Mouse (Mus musculus) CH12.LX (cell line): Measurements from ENCODE around the gene Fam168a. TPM values are rescaled to one million over a fixed set of nuclear protein-coding genes. Genes with fewer than 3 reads are reported as not detected.
A peak's percentile ranks its signal among the peaks of the same experiment; 100 is the strongest.

Experiments used
- DNase-seq: peaks from one replicate; pipeline ENCODE4 v3.0.0-alpha.2; 2013; ENCODE audit errors: extremely low read depth
- H3K27ac ChIP-seq: 2 replicates; pipeline ENCODE4 v1.5.1; 2012; ENCODE audit warnings: low read depth, mild to moderate bottlenecking, control low read depth, moderate library complexity; ENCODE audit not compliant: insufficient read depth
- H3K27me3 ChIP-seq: replicated peaks from 2 replicates; pipeline ENCODE3; 2012; ENCODE audit warnings: inconsistent platforms
- H3K36me3 ChIP-seq, 2 experiments: replicated peaks in 1 of 2; 2 replicates each; pipeline versions ENCODE3 to v1.6.1; 2012; ENCODE audit warnings: inconsistent platforms in 1 of 2, low read length in 1 of 2, mild to moderate bottlenecking in 1 of 2, mixed read lengths in 1 of 2, moderate library complexity in 1 of 2; ENCODE audit not compliant: control insufficient read depth in 1 of 2, insufficient read depth in 1 of 2
- H3K4me1 ChIP-seq, 2 experiments: 2 replicates each; pipeline ENCODE4 v1.6.1; 2012; ENCODE audit warnings: inconsistent platforms in 1 of 2, moderate library complexity in 1 of 2; ENCODE audit not compliant: insufficient read depth in 2 of 2, control insufficient read depth in 1 of 2
- H3K4me2 ChIP-seq: 2 replicates; pipeline ENCODE4 v1.6.1; 2012; ENCODE audit warnings: low read depth, mild to moderate bottlenecking, control low read depth; ENCODE audit not compliant: poor library complexity, insufficient read depth, severe bottlenecking
- H3K4me3 ChIP-seq, 3 experiments: fragments of 150-350 bp in 1 of 3; sonication (generic) in 1 of 3; replicated peaks in 1 of 3; 2 replicates each; pipeline versions ENCODE3 to v1.5.1; 2011 to 2012; ENCODE audit warnings: low read depth in 2 of 3, low read length in 2 of 3, mild to moderate bottlenecking in 2 of 3, moderate library complexity in 2 of 3, control low read depth in 1 of 3, improper control_type of control experiment in 1 of 3, inconsistent platforms in 1 of 3, mixed read lengths in 1 of 3; ENCODE audit not compliant: poor library complexity in 1 of 3
- H3K79me2 ChIP-seq: replicated peaks from 2 replicates; pipeline ENCODE4 v1.6.1; 2012; ENCODE audit warnings: mild to moderate bottlenecking, moderate library complexity; ENCODE audit not compliant: control insufficient read depth, poor library complexity, insufficient read depth, severe bottlenecking; ENCODE audit errors: extremely low read depth
- H3K9ac ChIP-seq: 2 replicates; pipeline ENCODE4 v1.6.1; 2012; ENCODE audit warnings: low read depth, mild to moderate bottlenecking, control low read depth, moderate library complexity; ENCODE audit not compliant: insufficient read depth
- H3K9me3 ChIP-seq: replicated peaks from 2 replicates; pipeline ENCODE3; 2012; ENCODE audit warnings: low read length, inconsistent platforms, mixed read lengths
- CHD1 ChIP-seq: IDR thresholded peaks from 2 replicates; pipeline ENCODE4 v1.6.1; 2012; ENCODE audit warnings: low read depth, low read length, improper control_type of control experiment, inconsistent platforms
- CTCF ChIP-seq, 2 experiments: IDR thresholded peaks in 1 of 2; conservative IDR thresholded peaks in 1 of 2; 2 replicates each; pipeline ENCODE4 v1.5.1; 2011 to 2012; ENCODE audit warnings: low read depth in 2 of 2, low read length in 2 of 2, improper control_type of control experiment in 1 of 2, inconsistent platforms in 1 of 2, mild to moderate bottlenecking in 1 of 2, moderate library complexity in 1 of 2
- ELF1 ChIP-seq: IDR thresholded peaks from 2 replicates; pipeline ENCODE4 v1.6.1; 2014; ENCODE audit warnings: low read depth, mild to moderate bottlenecking, inconsistent platforms, low read length, improper control_type of control experiment
- ETS1 ChIP-seq: conservative IDR thresholded peaks from 2 replicates; pipeline ENCODE4 v1.6.1; 2012; ENCODE audit warnings: low read depth, mild to moderate bottlenecking, inconsistent platforms, low read length, improper control_type of control experiment, moderate library complexity
- HCFC1 ChIP-seq: IDR thresholded peaks from 2 replicates; pipeline ENCODE4 v1.6.1; 2012; ENCODE audit warnings: low read depth, mild to moderate bottlenecking, inconsistent platforms, low read length, improper control_type of control experiment
- IRF4 ChIP-seq: IDR thresholded peaks from 2 replicates; pipeline ENCODE4 v1.6.1; 2014; ENCODE audit warnings: low read depth, mild to moderate bottlenecking, inconsistent platforms, low read length, improper control_type of control experiment
- MAFK ChIP-seq: IDR thresholded peaks from 2 replicates; pipeline ENCODE4 v1.6.1; 2011; ENCODE audit warnings: low read length, improper control_type of control experiment; ENCODE audit not compliant: insufficient replicate concordance
- MEF2A ChIP-seq: IDR thresholded peaks from 2 replicates; pipeline ENCODE4 v1.6.1; 2014; ENCODE audit warnings: low read depth, mild to moderate bottlenecking, inconsistent platforms, low read length, improper control_type of control experiment, borderline replicate concordance
- MYC ChIP-seq: IDR thresholded peaks from 2 replicates; pipeline ENCODE4 v1.6.1; 2011; ENCODE audit warnings: low read depth, mild to moderate bottlenecking, improper control_type of control experiment, low read length
- POLR2AphosphoS2 ChIP-seq: IDR thresholded peaks from 2 replicates; pipeline ENCODE4 v1.6.1; 2011; ENCODE audit warnings: low read depth, low read length, improper control_type of control experiment
- RAD21 ChIP-seq: IDR thresholded peaks from 2 replicates; pipeline ENCODE4 v1.6.1; 2011; ENCODE audit warnings: low read depth, mild to moderate bottlenecking, low read length, improper control_type of control experiment, moderate library complexity
- RCOR1 ChIP-seq: conservative IDR thresholded peaks from 2 replicates; pipeline ENCODE4 v1.6.1; 2012; ENCODE audit warnings: low read depth, mild to moderate bottlenecking, inconsistent platforms, low read length, improper control_type of control experiment
- SIN3A ChIP-seq: IDR thresholded peaks from 2 replicates; pipeline ENCODE4 v1.6.1; 2012; ENCODE audit warnings: low read length, improper control_type of control experiment, inconsistent platforms
- SMC3 ChIP-seq: IDR thresholded peaks from 2 replicates; pipeline ENCODE4 v1.6.1; 2011; ENCODE audit warnings: low read depth, low read length, improper control_type of control experiment
- UBTF ChIP-seq: IDR thresholded peaks from 2 replicates; pipeline ENCODE4 v1.6.1; 2012; ENCODE audit warnings: low read depth, mild to moderate bottlenecking, inconsistent platforms, low read length, improper control_type of control experiment, moderate library complexity
- ZC3H11A ChIP-seq: IDR thresholded peaks from 2 replicates; pipeline ENCODE4 v1.6.1; 2012; ENCODE audit warnings: low read depth, mild to moderate bottlenecking, inconsistent platforms, low read length, improper control_type of control experiment
- dilution Hi-C: fragments of 300-500 bp; cut with MboI; formaldehyde crosslinking; loops from 2 replicates; pipeline ENCODE4 v1.14.3; 2020; ENCODE audit warnings: low sequenced_read_pairs; ENCODE audit not compliant: extremely low pct_unique_long_range_greater_than_20kb, extremely low pct_ligation_motif_present
- in situ Hi-C: fragments of 300-500 bp; cut with MboI; formaldehyde crosslinking; loops from 3 replicates; pipeline ENCODE4 v1.14.3; 2019; ENCODE audit warnings: low sequenced_read_pairs, low pct_ligation_motif_present, low pct_unique_long_range_greater_than_20kb, mixed read lengths
- polyA plus RNA-seq: library from polyadenylated mRNA; unstranded; fragments of >175 nt; gene quantifications from 2 replicates; pipeline ENCODE4 v1.2.1, GENCODE M21; 2012; ENCODE audit warnings: low read depth; ENCODE audit not compliant: insufficient read length
- total RNA-seq, 2 experiments: library from RNA; depleted of rRNA; stranded (reverse); fragments of 300-350 nt in 1 of 2; fragments of >200 nt in 1 of 2; gene quantifications; 2 replicates each; pipeline ENCODE4 v1.2.3; 2012 to 2014

The Fam168a gene
- total and polyA plus RNA-seq, 3 experiments: 4.0 to 15.0 (median 4.9) TPM

GRCm38 (mm10) chr7:100862828-100863638 lies 156.6 kb downstream of the Fam168a start, which contains the start of gene Relt (continued):
- TF ChIP-seq UBTF (peak; percentile 83), CHD1 (no peak), ETS1 (0 out of 2 replicates have a peak, but pooled peaks have one; percentile 19), IRF4 (peak; percentile 39; the same call in 1 of the 2 replicates), SIN3A (peak; percentile 43; the same call in 1 of the 2 replicates), RAD21 (peak; percentile 66)

GRCm38 (mm10) chr7:100866675-100867074 lies 160.2 kb downstream of the Fam168a start:
- H3K79me2 ChIP-seq: peaks cover 10% of the 10 kb centered on the region
- DNase-seq: peak; percentile 85
- no peak overlapping the region for H3K27ac ChIP-seq
- dilution Hi-C loops (no loop called here), in situ Hi-C loops (no loop called here)
- H3K4me1 ChIP-seq: peaks cover 37 to 54% of the 10 kb centered on the region in 2 experiments
- no peaks in the 10 kb centered on the region for H3K9me3 ChIP-seq
- H3K27me3 ChIP-seq: no peaks in the 10 kb centered on the region
- H3K9ac ChIP-seq: no peak overlapping the region
- H3K36me3 ChIP-seq: peaks cover 0 to under 1% of the 10 kb centered on the region in 2 experiments
- no peak overlapping the region for H3K4me3 ChIP-seq
- TF ChIP-seq RCOR1 (no peak), ETS1 (no peak), ZC3H11A (peak; percentile 50; the same call in 1 of the 2 replicates), SMC3 (peak; percentile 93), UBTF (no peak), ELF1 (0 out of 2 replicates have a peak, but pooled peaks have one; percentile 8), SIN3A (peak; percentile 46; the same call in 1 of the 2 replicates), RAD21 (peak; percentile 78), MEF2A (no peak), MYC (peak; percentile 44; the same call in 1 of the 2 replicates), CTCF (conservative IDR thresholded peaks at IDR 0.05 in 1 of 2, IDR thresholded peaks at IDR 0.05 in 1 of 2; ENCODE audit: low read depth in 2 of 2, low read length in 2 of 2) (peak; percentile 77 to 92)
- no peak overlapping the region for H3K4me2 ChIP-seq

- Histone ChIP-seq H3K9ac (no peak overlapping the region), H3K4me2 (no peak overlapping the region), H3K36me3 (peaks cover under 1 to 8% of the 10 kb centered on the region in 2 experiments), H3K27ac (peak overlapping the region; percentile 87; the same call in 1 of the 2 replicates), H3K9me3 (no peaks in the 10 kb centered on the region), H3K4me3 (no peak overlapping the region), H3K27me3 (no peaks in the 10 kb centered on the region), H3K79me2 (0 out of 2 replicates have a peak, but pooled peaks cover 2% of the 10 kb centered on the region), H3K4me1 (peaks cover 37 to 54% of the 10 kb centered on the region in 2 experiments)
- in situ Hi-C loops (no loop called here), dilution Hi-C loops (no loop called here)
- DNase-seq: no peak
- TF ChIP-seq POLR2AphosphoS2 (no peak), HCFC1 (no peak), MAFK (no peak)
Observed at GRCm38 (mm10) chr7:100867561-100867960, 161.1 kb downstream of the Fam168a start.
